Mouse (Mus musculus) brain, embryonic 14.5 days (tissue): ENCODE data around the gene Ahcyl1.

ENCODE experiments used
- CTCF ChIP-seq: fragments of 200-500 bp; IDR thresholded peaks from 2 replicates; pipeline ENCODE4 v1.5.1; 2012; ENCODE audit warnings: inconsistent platforms, mild to moderate bottlenecking, moderate library complexity, borderline replicate concordance; ENCODE audit not compliant: insufficient read depth, insufficient read length; ENCODE audit errors: extremely low read depth
- POLR2A ChIP-seq: fragments of 200-500 bp; IDR thresholded peaks from 2 replicates; pipeline ENCODE4 v1.6.1; 2012; ENCODE audit warnings: mild to moderate bottlenecking, inconsistent platforms, borderline replicate concordance; ENCODE audit not compliant: poor library complexity, insufficient read depth, insufficient read length, severe bottlenecking; ENCODE audit errors: extremely low read depth

GRCm38 (mm10) chr3:107659000-107659399 lies 37.4 kb downstream of the Ahcyl1 start:
- TF ChIP-seq CTCF (no peak), POLR2A (no peak)
